Mouse (Mus musculus) kidney, embryonic 16.5 days (tissue): ENCODE measurements around the gene Klhdc8b. TPM values are rescaled to one million over a fixed set of nuclear protein-coding genes. Genes with fewer than 3 reads are reported as not detected.

Experiments used
- ATAC-seq: fragments of 200-750 bp; cut with Nextera tagmentation; 2 replicates; pipeline ENCODE4 v1.8.0; 2017; ENCODE audit warnings: moderate TSS enrichment; ENCODE audit not compliant: low FRiP score, low TSS enrichment
- H3K27ac ChIP-seq: fragments of 300-500 bp; sonication (generic); 2 replicates; pipeline ENCODE4 v1.5.1; 2014; ENCODE audit warnings: low read length
- H3K27me3 ChIP-seq: fragments of 300-500 bp; sonication (generic); 2 replicates; pipeline ENCODE4 v1.6.1; 2014; ENCODE audit warnings: low read length, control low read depth, mixed read lengths; ENCODE audit not compliant: insufficient read depth
- H3K36me3 ChIP-seq: fragments of 300-500 bp; sonication (generic); 2 replicates; pipeline ENCODE4 v1.6.1; 2014; ENCODE audit warnings: low read length, control low read depth, mixed read lengths; ENCODE audit not compliant: insufficient read depth
- H3K4me1 ChIP-seq: fragments of 300-500 bp; sonication (generic); 2 replicates; pipeline ENCODE4 v1.6.1; 2014; ENCODE audit warnings: low read length, control low read depth, mixed read lengths; ENCODE audit not compliant: insufficient read depth
- H3K4me2 ChIP-seq: fragments of 300-500 bp; sonication (generic); replicated peaks from 2 replicates; pipeline ENCODE4 v1.6.1; 2014; ENCODE audit warnings: low read depth, low read length
- H3K4me3 ChIP-seq: fragments of 300-500 bp; sonication (generic); 2 replicates; pipeline ENCODE4 v1.5.1; 2014; ENCODE audit warnings: mild to moderate bottlenecking, low read length
- H3K9ac ChIP-seq: fragments of 300-500 bp; sonication (generic); replicated peaks from 2 replicates; pipeline ENCODE4 v1.6.1; 2014; ENCODE audit warnings: low read length
- H3K9me3 ChIP-seq: fragments of 300-500 bp; sonication (generic); 2 replicates; pipeline ENCODE4 v1.6.1; 2016; ENCODE audit warnings: low read length, control low read depth
- WGBS: fragments of 180-500 bp; shearing (Covaris S2); extraction: QIAGEN DNeasy Blood & Tissue Kit; methylation state at CpG from one replicate; pipeline ENCODE4 v1.1.7; 2014; 5-methylcytosine and 5-hydroxymethylcytosine counted together
- polyA plus RNA-seq: library from polyadenylated mRNA; unstranded; fragments of >200 nt; fragmentation: Nextera tagmentation; extraction: Ambion mirVana; gene quantifications from 2 replicates; pipeline ENCODE4 v1.2.1, GENCODE M21; 2015

The Klhdc8b gene
- polyA plus RNA-seq, 1 experiment from 2014 or later: 38.8 TPM

DNA sequence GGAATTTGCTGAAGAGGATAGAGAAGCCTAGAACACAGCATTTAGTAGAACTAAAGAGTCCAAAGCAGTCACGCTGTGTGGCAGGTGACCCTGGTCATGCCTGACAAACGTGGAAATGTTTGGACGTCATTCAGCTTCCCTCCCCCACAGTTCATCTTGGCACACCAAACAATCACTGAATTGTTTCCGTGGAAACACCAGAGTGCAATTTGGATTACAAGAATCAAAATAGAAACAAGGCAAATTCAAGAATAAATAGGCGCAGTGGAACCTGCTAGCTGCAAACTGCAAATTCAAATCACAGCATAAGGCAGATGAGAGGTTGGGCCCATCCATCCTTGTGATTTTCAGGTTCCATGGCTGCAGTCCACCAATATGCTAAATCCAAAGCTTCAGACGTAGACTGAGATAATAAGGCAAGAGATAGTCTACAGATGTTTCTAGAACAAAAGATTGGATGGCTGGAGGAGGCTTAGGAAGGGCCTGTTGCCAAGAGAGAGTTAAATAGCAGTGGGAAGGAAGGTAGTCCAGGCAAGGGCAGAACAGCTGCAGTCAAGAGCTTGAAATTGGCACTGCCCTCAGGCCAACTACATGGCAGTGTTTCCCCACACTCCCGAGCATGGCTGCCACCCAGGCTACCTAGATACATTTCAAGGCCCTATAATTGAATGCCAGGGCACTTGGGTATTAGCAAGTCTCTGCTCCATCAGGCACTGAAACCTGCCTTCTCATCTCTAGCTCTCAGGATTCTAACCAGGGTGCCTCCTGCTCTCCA lies 60.0 kb downstream of the Klhdc8b start:
- 62% methylated on average over 7 of the region's 7 CpGs for WGBS
- H3K9me3 ChIP-seq: no peaks in the 10 kb centered on the region

DNA sequence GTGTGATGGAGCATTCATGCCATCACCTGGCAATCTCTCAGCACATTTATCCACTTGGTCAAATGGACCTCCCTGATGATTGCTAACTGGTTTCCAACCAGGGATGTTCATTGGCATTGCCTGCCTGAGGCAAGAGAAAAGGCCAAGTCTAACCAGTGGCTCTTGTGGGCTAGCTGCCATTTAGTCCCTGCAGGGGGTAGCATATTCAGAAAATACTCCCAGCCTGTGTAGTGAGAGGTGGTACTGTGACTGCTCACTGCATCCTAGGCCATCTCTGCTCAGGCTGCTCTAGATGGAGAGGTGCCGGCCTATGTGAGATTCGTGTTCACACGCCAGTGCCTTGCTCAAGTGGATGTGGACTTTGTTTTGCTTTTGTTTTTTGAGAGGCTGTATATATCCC lies 63.1 kb downstream of the Klhdc8b start:
- Histone ChIP-seq H3K27me3 (no peaks in the 10 kb centered on the region), H3K4me2 (no peak overlapping the region), H3K36me3 (peaks cover 11% of the 10 kb centered on the region), H3K4me1 (no peaks in the 10 kb centered on the region), H3K9me3 (no peaks in the 10 kb centered on the region), H3K9ac (no peak overlapping the region), H3K4me3 (no peak overlapping the region), H3K27ac (no peak overlapping the region)
- no peak for ATAC-seq
- 91% methylated on average over 3 of the region's 3 CpGs for WGBS

More for the DNA sequence above, 60.0 kb downstream of the Klhdc8b start:
- Histone ChIP-seq H3K4me2 (no peak overlapping the region), H3K9ac (no peak overlapping the region), H3K36me3 (no peaks in the 10 kb centered on the region), H3K27ac (no peak overlapping the region), H3K27me3 (no peaks in the 10 kb centered on the region), H3K4me3 (no peak overlapping the region), H3K4me1 (no peaks in the 10 kb centered on the region; the same call in 1 of the 2 replicates)
- ATAC-seq: no peak

Other genes starting within 250 kb of the Klhdc8b start
- gene Dag1, start 197.6 kb downstream of the Klhdc8b start, polyA plus RNA-seq: 163 and 182 TPM in 2 replicates
- 37.2 and 45.5 TPM in 2 replicates for gene Nicn1, start 171.2 kb downstream of the Klhdc8b start, polyA plus RNA-seq
- gene Amt, start 164.7 kb downstream of the Klhdc8b start, polyA plus RNA-seq: 40.8 and 43.7 TPM in 2 replicates
- 495 and 508 TPM in 2 replicates for gene Rhoa, start 155.5 kb downstream of the Klhdc8b start, polyA plus RNA-seq
- gene Tcta, start 155.4 kb downstream of the Klhdc8b start, polyA plus RNA-seq: 34.9 and 38.9 TPM in 2 replicates
- gene Gpx1, start 122.7 kb downstream of the Klhdc8b start, polyA plus RNA-seq: 686 and 695 TPM in 2 replicates
- 113 and 119 TPM in 2 replicates for gene Usp4, start 113.7 kb downstream of the Klhdc8b start, polyA plus RNA-seq
- 0.62 and 1.2 TPM in 2 replicates for gene 1700102P08Rik, start 68.8 kb downstream of the Klhdc8b start, polyA plus RNA-seq
- gene Ccdc36, start 33.1 kb downstream of the Klhdc8b start, polyA plus RNA-seq: 1.5 and 1.7 TPM in 2 replicates
- gene BC048562, start 25.1 kb downstream of the Klhdc8b start, polyA plus RNA-seq: not detected in 2 replicates
- 77.0 and 82.4 TPM in 2 replicates for gene Ccdc71, start 1.1 kb downstream of the Klhdc8b start, polyA plus RNA-seq
- 68.5 and 73.6 TPM in 2 replicates for gene Lamb2, start 18.2 kb upstream of the Klhdc8b start, polyA plus RNA-seq
- gene Usp19, start 29.0 kb upstream of the Klhdc8b start, polyA plus RNA-seq: 79.1 and 82.0 TPM in 2 replicates
- 127 and 140 TPM in 2 replicates for gene Qars, start 46.1 kb upstream of the Klhdc8b start, polyA plus RNA-seq
- 129 and 135 TPM in 2 replicates for gene Qrich1, start 55.2 kb upstream of the Klhdc8b start, polyA plus RNA-seq
- 188 and 198 TPM in 2 replicates for gene Impdh2, start 98.7 kb upstream of the Klhdc8b start, polyA plus RNA-seq
- 47.6 and 48.6 TPM in 2 replicates for gene Ndufaf3, start 105.9 kb upstream of the Klhdc8b start, polyA plus RNA-seq
- gene Dalrd3, start 108.3 kb upstream of the Klhdc8b start, polyA plus RNA-seq: 200 TPM in 2 replicates
- gene Wdr6, start 117.2 kb upstream of the Klhdc8b start, polyA plus RNA-seq: 148 and 150 TPM in 2 replicates
- 10.8 and 11.0 TPM in 2 replicates for gene P4htm, start 136.1 kb upstream of the Klhdc8b start, polyA plus RNA-seq
- gene Arih2, start 187.8 kb upstream of the Klhdc8b start, polyA plus RNA-seq: 52.7 and 58.2 TPM in 2 replicates
- 60.4 and 61.7 TPM in 2 replicates for gene Slc25a20, start 200.5 kb upstream of the Klhdc8b start, polyA plus RNA-seq
- gene Prkar2a, start 227.7 kb upstream of the Klhdc8b start, polyA plus RNA-seq: 19.8 and 20.2 TPM in 2 replicates